Comparison of ENCODE assay signal across 8 mouse cellular contexts in genomic region chr1:134099516-134100235, GRCm38 (mm10). TPM values are rescaled to one million over a fixed set of nuclear protein-coding genes. Genes with fewer than 3 reads are reported as not detected.
A peak's percentile ranks its signal among the peaks of the same experiment; 100 is the strongest.
DNase-seq lines count a peak whose midpoint lies in the region; ATAC-seq and TF ChIP-seq lines count a peak whose summit lies in the region.

No protein-coding gene starts in this region.

- H3K27ac ChIP-seq in spleen, adult 2 months (ENCODE audit: insufficient read depth, low read length) = peak overlapping the region; percentile 91
- peak overlapping the region; percentile 94 for H3K27ac ChIP-seq in forebrain, embryonic 12.5 days
- H3K27ac ChIP-seq in kidney, embryonic 15.5 days = peak overlapping the region; percentile 94
- peak overlapping the region; percentile 66 for H3K27ac ChIP-seq in midbrain, embryonic 13.5 days

- no peak for TF ChIP-seq POLR2A in spleen, adult 2 months (IDR thresholded peaks at IDR 0.05; ENCODE audit: low read depth, low read length)

- peaks cover 39% of the 10 kb centered on the region for H3K4me1 ChIP-seq in spleen, adult 2 months (ENCODE audit: control insufficient read depth, insufficient read depth, insufficient read length)
- peaks cover 51% of the 10 kb centered on the region for H3K4me1 ChIP-seq in forebrain, embryonic 12.5 days
- H3K4me1 ChIP-seq in kidney, embryonic 15.5 days = peaks cover 60% of the 10 kb centered on the region
- H3K4me1 ChIP-seq in midbrain, embryonic 13.5 days (replicated peaks) = peaks cover 56% of the 10 kb centered on the region

- H3K9me3 ChIP-seq in forebrain, embryonic 12.5 days = no peaks in the 10 kb centered on the region
- H3K9me3 ChIP-seq in kidney, embryonic 15.5 days (replicated peaks) = no peaks in the 10 kb centered on the region
- no peaks in the 10 kb centered on the region for H3K9me3 ChIP-seq in midbrain, embryonic 13.5 days

- WGBS in spleen, adult 2 months = 31% methylated on average over 12 of the region's 12 CpGs
- WGBS in forebrain, embryonic 12.5 days = 29% methylated on average over 12 of the region's 12 CpGs
- WGBS in kidney, embryonic 15.5 days = 13% methylated on average over 12 of the region's 12 CpGs
- 27% methylated on average over 12 of the region's 12 CpGs for WGBS in midbrain, embryonic 13.5 days

- no peak for DNase-seq in spleen, adult 2 months (ENCODE audit: low read depth in 1 of 2, low spot score in 2 of 2)
- no peak for DNase-seq in spleen, adult 12 weeks (ENCODE audit: low spot score)
- no peak for DNase-seq in gastrocnemius, postnatal 4 days (ENCODE audit: low spot score in 2 of 2)
- no peak for DNase-seq in right cerebral cortex, postnatal 25 days
- no peak for DNase-seq in left cerebral cortex, adult 11 months (ENCODE audit: low spot score)

- H3K4me3 ChIP-seq in spleen, adult 2 months (ENCODE audit: extremely low read depth, insufficient read depth, insufficient read length) = peak overlapping the region; percentile 74
- H3K4me3 ChIP-seq in forebrain, embryonic 12.5 days (replicated peaks) = peak overlapping the region; percentile 38
- H3K4me3 ChIP-seq in kidney, embryonic 15.5 days (replicated peaks) = peak overlapping the region; percentile 41
- peak overlapping the region; percentile 41 for H3K4me3 ChIP-seq in midbrain, embryonic 13.5 days (replicated peaks)

- no peaks in the 10 kb centered on the region for H3K36me3 ChIP-seq in spleen, adult 2 months (ENCODE audit: control insufficient read depth, insufficient read depth, low read length)
- H3K36me3 ChIP-seq in forebrain, embryonic 12.5 days (replicated peaks) = no peaks in the 10 kb centered on the region
- H3K36me3 ChIP-seq in kidney, embryonic 15.5 days = no peaks in the 10 kb centered on the region
- H3K36me3 ChIP-seq in midbrain, embryonic 13.5 days = no peaks in the 10 kb centered on the region

- no peak for ATAC-seq in forebrain, embryonic 12.5 days (ENCODE audit: low FRiP score)
- no peak for ATAC-seq in kidney, embryonic 15.5 days (replicated peaks; ENCODE audit: low FRiP score)
- ATAC-seq in midbrain, embryonic 13.5 days = no peak

- TF ChIP-seq CTCF in spleen, adult 2 months (IDR thresholded peaks at IDR 0.05; ENCODE audit: extremely low read depth, insufficient read depth, insufficient read length, insufficient replicate concordance) = no peak

- no peaks in the 10 kb centered on the region for H3K27me3 ChIP-seq in spleen, adult 2 months (ENCODE audit: control insufficient read depth, insufficient read depth, low read length)
- H3K27me3 ChIP-seq in forebrain, embryonic 12.5 days = no peaks in the 10 kb centered on the region; the same call in 1 of the 2 replicates
- H3K27me3 ChIP-seq in kidney, embryonic 15.5 days = no peaks in the 10 kb centered on the region
- no peaks in the 10 kb centered on the region for H3K27me3 ChIP-seq in midbrain, embryonic 13.5 days

- peak overlapping the region; percentile 70 for H3K4me2 ChIP-seq in forebrain, embryonic 12.5 days
- H3K4me2 ChIP-seq in kidney, embryonic 15.5 days = peak overlapping the region; percentile 67
- peak overlapping the region; percentile 72 for H3K4me2 ChIP-seq in midbrain, embryonic 13.5 days (replicated peaks)

- H3K9ac ChIP-seq in forebrain, embryonic 12.5 days = peak overlapping the region; percentile 47; the same call in 1 of the 2 replicates
- H3K9ac ChIP-seq in kidney, embryonic 15.5 days = peak overlapping the region; percentile 31; the same call in 1 of the 2 replicates
- peak overlapping the region; percentile 63; the same call in 1 of the 2 replicates for H3K9ac ChIP-seq in midbrain, embryonic 13.5 days (replicated peaks)

RNA-seq across cellular contexts. Expression of gene Chit1, which starts 11.4 kb away (rescaled TPM):
- 0.20 TPM in 1 of 2 replicates, not detected in the other for polyA plus RNA-seq in spleen, adult 2 months (2012; rRNA removed)
- polyA plus RNA-seq in forebrain, embryonic 12.5 days (2016; fragmentation: Nextera tagmentation; extraction: Ambion mirVana) = not detected in 2 replicates
- polyA plus RNA-seq in kidney, embryonic 15.5 days (2015; fragmentation: Nextera tagmentation; extraction: Ambion mirVana) = 0.30 and 0.31 TPM in 2 replicates
- 0.09 and 0.27 TPM in 2 replicates for polyA plus RNA-seq in midbrain, embryonic 13.5 days (2015; fragmentation: Nextera tagmentation; extraction: Ambion mirVana)
- under 1 TPM; 0.16 to 0.27 TPM for total RNA-seq in gastrocnemius, postnatal 4 days (2021)

RNA-seq across cellular contexts. Expression of gene Btg2, which starts 20.8 kb away (rescaled TPM):
- 115 and 123 TPM in 2 replicates for polyA plus RNA-seq in spleen, adult 2 months (2012; rRNA removed)
- polyA plus RNA-seq in forebrain, embryonic 12.5 days (2016; fragmentation: Nextera tagmentation; extraction: Ambion mirVana) = 128 and 135 TPM in 2 replicates
- 31.1 and 32.2 TPM in 2 replicates for polyA plus RNA-seq in kidney, embryonic 15.5 days (2015; fragmentation: Nextera tagmentation; extraction: Ambion mirVana)
- polyA plus RNA-seq in midbrain, embryonic 13.5 days (2015; fragmentation: Nextera tagmentation; extraction: Ambion mirVana) = 109 and 110 TPM in 2 replicates
- 10 to 100 TPM; 22.4 to 26.7 TPM for total RNA-seq in gastrocnemius, postnatal 4 days (2021)
